Mouse (Mus musculus): ENCODE measurements around the gene Nfe2l2.

GRCm38 (mm10) chr2:75653150-75653549, 51.3 kb downstream of the Nfe2l2 start:
- TF ChIP-seq POLR2A (IDR thresholded peaks at IDR 0.05; ENCODE audit: extremely low read depth, insufficient read depth, low read length) (no peak), CTCF (IDR thresholded peaks at IDR 0.05; ENCODE audit: extremely low read depth, insufficient read depth, low read length) (no peak)
